Mouse (Mus musculus): ENCODE results near the gene Dnajc25.
A peak's percentile ranks its signal among the peaks of the same experiment; 100 is the strongest.

Gene Dnajc25

GRCm38 (mm10) chr4:59006211-59006610, 11.3 kb downstream of the Dnajc25 start:
- no peak for DNase-seq (ENCODE audit: low read depth, low spot score)

GRCm38 (mm10) chr4:59007016-59007415, 12.2 kb downstream of the Dnajc25 start:
- no peak for DNase-seq (ENCODE audit: low read depth, low spot score)

- DNase-seq (ENCODE audit: low read depth, low spot score) = no peak
These were observed 13.1 kb downstream of the Dnajc25 start for GRCm38 (mm10) chr4:59007974-59008373.

- peak; percentile 64 for DNase-seq (ENCODE audit: low read depth, low spot score)
These were observed 14.3 kb downstream of the Dnajc25 start for GRCm38 (mm10) chr4:59009186-59009585.

GRCm38 (mm10) chr4:59009696-59010095, 14.8 kb downstream of the Dnajc25 start:
- DNase-seq (ENCODE audit: low read depth, low spot score) = no peak

GRCm38 (mm10) chr4:59011446-59011845, 16.6 kb downstream of the Dnajc25 start:
- no peak for DNase-seq (ENCODE audit: low read depth, low spot score)

- DNase-seq (ENCODE audit: low read depth, low spot score) = no peak
These were observed 20.3 kb downstream of the Dnajc25 start for GRCm38 (mm10) chr4:59015181-59015580.

- DNase-seq (ENCODE audit: low read depth, low spot score) = no peak
These were observed 22.1 kb downstream of the Dnajc25 start for GRCm38 (mm10) chr4:59016922-59017321.

- peak; percentile 23 for DNase-seq (ENCODE audit: low read depth, low spot score)
These were observed 39.6 kb downstream of the Dnajc25 start for GRCm38 (mm10) chr4:59034325-59034917.

GRCm38 (mm10) chr4:59034918-59035785, 40.3 kb downstream of the Dnajc25 start, which contains the start of gene Gng10:
Gng10 (plus strand) TSS chr4:59035088.
- DNase-seq (ENCODE audit: low read depth, low spot score) = peak; percentile 72

- DNase-seq (ENCODE audit: low read depth, low spot score) = peak; percentile 4
These were observed 41.0 kb downstream of the Dnajc25 start for GRCm38 (mm10) chr4:59035786-59036350.

- DNase-seq (ENCODE audit: low read depth, low spot score) = peak; percentile 75
These were observed 41.7 kb downstream of the Dnajc25 start for GRCm38 (mm10) chr4:59036490-59037127.

GRCm38 (mm10) chr4:59037525-59037924, 42.7 kb downstream of the Dnajc25 start:
- DNase-seq (ENCODE audit: low read depth, low spot score) = no peak

GRCm38 (mm10) chr4:59040397-59041287, 45.8 kb downstream of the Dnajc25 start:
- no peak for DNase-seq (ENCODE audit: low read depth, low spot score)

GRCm38 (mm10) chr4:59043074-59043473, 48.2 kb downstream of the Dnajc25 start:
- DNase-seq (ENCODE audit: low read depth, low spot score) = no peak

GRCm38 (mm10) chr4:59043891-59044290, 49.0 kb downstream of the Dnajc25 start:
- no peak for DNase-seq (ENCODE audit: low read depth, low spot score)

GRCm38 (mm10) chr4:59047222-59047621, 52.4 kb downstream of the Dnajc25 start:
- DNase-seq (ENCODE audit: low read depth, low spot score) = no peak

GRCm38 (mm10) chr4:59051081-59051480, 56.2 kb downstream of the Dnajc25 start:
- DNase-seq (ENCODE audit: low read depth, low spot score) = no peak

GRCm38 (mm10) chr4:59057929-59058328, 63.1 kb downstream of the Dnajc25 start:
- DNase-seq (ENCODE audit: low read depth, low spot score) = no peak

GRCm38 (mm10) chr4:59062526-59062925, 67.7 kb downstream of the Dnajc25 start:
- no peak for DNase-seq (ENCODE audit: low read depth, low spot score)

- no peak for DNase-seq (ENCODE audit: low read depth, low spot score)
These were observed 74.4 kb downstream of the Dnajc25 start for GRCm38 (mm10) chr4:59069276-59069675.
